Mouse (Mus musculus): ENCODE results near the gene Taar7d. TPM values are rescaled to one million over a fixed set of nuclear protein-coding genes. Genes with fewer than 3 reads are reported as not detected.

Gene Taar7d
- polyA plus RNA-seq (2015; fragmentation: Nextera tagmentation; extraction: Ambion mirVana) = not detected in 2 replicates

- no peak within 1 kb of the TSS for H3K4me2 ChIP-seq (ENCODE audit: low read depth, low read length)
- no peaks in the 10 kb centered on the region for H3K36me3 ChIP-seq (ENCODE audit: control insufficient read depth, insufficient read depth, low read length)
- no peak within 1 kb of the TSS for H3K27ac ChIP-seq (ENCODE audit: low read length)
- H3K4me1 ChIP-seq (ENCODE audit: control insufficient read depth, insufficient read depth, low read length) = no peaks in the 10 kb centered on the region
- H3K9me3 ChIP-seq (replicated peaks; ENCODE audit: control insufficient read depth, low read length) = no peaks in the 10 kb centered on the region
- no peak within 1 kb of the TSS for H3K4me3 ChIP-seq (replicated peaks; ENCODE audit: low read length)
- no peaks in the 10 kb centered on the region for H3K27me3 ChIP-seq (ENCODE audit: control insufficient read depth, insufficient read depth, low read length)
- H3K9ac ChIP-seq (ENCODE audit: low read length) = no peak within 1 kb of the TSS
- ATAC-seq (ENCODE audit: insufficient read depth, low FRiP score) = no peak
Measured at GRCm38 (mm10) chr10:24026922-24027321, at the start of gene Taar7d. Taar7d (plus strand) TSS chr10:24027222.

- Histone ChIP-seq H3K9me3 (replicated peaks; ENCODE audit: control insufficient read depth, low read length) (no peaks in the 10 kb centered on the region), H3K27ac (ENCODE audit: low read length) (no peak overlapping the region), H3K36me3 (ENCODE audit: control insufficient read depth, insufficient read depth, low read length) (no peaks in the 10 kb centered on the region), H3K4me2 (ENCODE audit: low read depth, low read length) (no peak overlapping the region), H3K9ac (ENCODE audit: low read length) (no peak overlapping the region), H3K4me3 (replicated peaks; ENCODE audit: low read length) (no peak overlapping the region), H3K4me1 (ENCODE audit: control insufficient read depth, insufficient read depth, low read length) (no peaks in the 10 kb centered on the region), H3K27me3 (ENCODE audit: control insufficient read depth, insufficient read depth, low read length) (no peaks in the 10 kb centered on the region)
- ATAC-seq (ENCODE audit: insufficient read depth, low FRiP score) = no peak
- WGBS = 48% methylated on average over 4 of the region's 4 CpGs
Measured at GRCm38 (mm10) chr10:23977958-23978357, 49.1 kb upstream of the Taar7d start.

GRCm38 (mm10) chr10:23978901-23979705 lies 47.9 kb upstream of the Taar7d start:
- Histone ChIP-seq H3K9ac (ENCODE audit: low read length) (no peak overlapping the region), H3K27me3 (ENCODE audit: control insufficient read depth, insufficient read depth, low read length) (no peaks in the 10 kb centered on the region), H3K27ac (ENCODE audit: low read length) (no peak overlapping the region), H3K36me3 (ENCODE audit: control insufficient read depth, insufficient read depth, low read length) (no peaks in the 10 kb centered on the region), H3K4me1 (ENCODE audit: control insufficient read depth, insufficient read depth, low read length) (no peaks in the 10 kb centered on the region), H3K4me2 (ENCODE audit: low read depth, low read length) (no peak overlapping the region), H3K4me3 (replicated peaks; ENCODE audit: low read length) (no peak overlapping the region), H3K9me3 (replicated peaks; ENCODE audit: control insufficient read depth, low read length) (no peaks in the 10 kb centered on the region)
- WGBS = 42% methylated on average over 16 of the region's 16 CpGs
- ATAC-seq (ENCODE audit: insufficient read depth, low FRiP score) = 0 out of 2 replicates have a peak, but pooled peaks have one; percentile 40

- no peaks in the 10 kb centered on the region for H3K9me3 ChIP-seq (replicated peaks; ENCODE audit: control insufficient read depth, low read length)
- 74% methylated on average over 8 of the region's 8 CpGs for WGBS
- H3K4me3 ChIP-seq (replicated peaks; ENCODE audit: low read length) = no peak within 1 kb of the TSS
- ATAC-seq (ENCODE audit: insufficient read depth, low FRiP score) = no peak
- no peaks in the 10 kb centered on the region for H3K4me1 ChIP-seq (ENCODE audit: control insufficient read depth, insufficient read depth, low read length)
- H3K9ac ChIP-seq (ENCODE audit: low read length) = no peak within 1 kb of the TSS
- no peak within 1 kb of the TSS for H3K27ac ChIP-seq (ENCODE audit: low read length)
- no peaks in the 10 kb centered on the region for H3K27me3 ChIP-seq (ENCODE audit: control insufficient read depth, insufficient read depth, low read length)
- no peaks in the 10 kb centered on the region for H3K36me3 ChIP-seq (ENCODE audit: control insufficient read depth, insufficient read depth, low read length)
- no peak within 1 kb of the TSS for H3K4me2 ChIP-seq (ENCODE audit: low read depth, low read length)
Measured at GRCm38 (mm10) chr10:23985546-23985945, 41.5 kb upstream of the Taar7d start, which contains the start of gene Taar6. Taar6 (minus strand) TSS chr10:23985646.

GRCm38 (mm10) chr10:23986419-23986818 lies 40.6 kb upstream of the Taar7d start:
- no peak overlapping the region for H3K4me3 ChIP-seq (replicated peaks; ENCODE audit: low read length)
- no peaks in the 10 kb centered on the region for H3K9me3 ChIP-seq (replicated peaks; ENCODE audit: control insufficient read depth, low read length)
- no peak for ATAC-seq (ENCODE audit: insufficient read depth, low FRiP score)
- no peaks in the 10 kb centered on the region for H3K27me3 ChIP-seq (ENCODE audit: control insufficient read depth, insufficient read depth, low read length)
- no peak overlapping the region for H3K4me2 ChIP-seq (ENCODE audit: low read depth, low read length)
- H3K4me1 ChIP-seq (ENCODE audit: control insufficient read depth, insufficient read depth, low read length) = no peaks in the 10 kb centered on the region
- no peaks in the 10 kb centered on the region for H3K36me3 ChIP-seq (ENCODE audit: control insufficient read depth, insufficient read depth, low read length)
- no peak overlapping the region for H3K27ac ChIP-seq (ENCODE audit: low read length)
- WGBS = 78% methylated on average over 5 of the region's 5 CpGs
- H3K9ac ChIP-seq (ENCODE audit: low read length) = no peak overlapping the region

GRCm38 (mm10) chr10:23993381-23993780 lies 33.6 kb upstream of the Taar7d start, which contains the start of gene Taar7a:
Taar7a (minus strand) TSS chr10:23993481.
- WGBS = 89% methylated on average over 3 of the region's 3 CpGs
- no peaks in the 10 kb centered on the region for H3K4me1 ChIP-seq (ENCODE audit: control insufficient read depth, insufficient read depth, low read length)
- no peaks in the 10 kb centered on the region for H3K36me3 ChIP-seq (ENCODE audit: control insufficient read depth, insufficient read depth, low read length)
- H3K9me3 ChIP-seq (replicated peaks; ENCODE audit: control insufficient read depth, low read length) = no peaks in the 10 kb centered on the region
- H3K9ac ChIP-seq (ENCODE audit: low read length) = no peak within 1 kb of the TSS
- no peak within 1 kb of the TSS for H3K27ac ChIP-seq (ENCODE audit: low read length)
- H3K4me3 ChIP-seq (replicated peaks; ENCODE audit: low read length) = no peak within 1 kb of the TSS
- no peak within 1 kb of the TSS for H3K4me2 ChIP-seq (ENCODE audit: low read depth, low read length)
- no peak for ATAC-seq (ENCODE audit: insufficient read depth, low FRiP score)
- H3K27me3 ChIP-seq (ENCODE audit: control insufficient read depth, insufficient read depth, low read length) = no peaks in the 10 kb centered on the region

- no peak within 1 kb of the TSS for H3K4me2 ChIP-seq (ENCODE audit: low read depth, low read length)
- no peak for ATAC-seq (ENCODE audit: insufficient read depth, low FRiP score)
- no peak within 1 kb of the TSS for H3K27ac ChIP-seq (ENCODE audit: low read length)
- no peaks in the 10 kb centered on the region for H3K4me1 ChIP-seq (ENCODE audit: control insufficient read depth, insufficient read depth, low read length)
- no peaks in the 10 kb centered on the region for H3K27me3 ChIP-seq (ENCODE audit: control insufficient read depth, insufficient read depth, low read length)
- no peak within 1 kb of the TSS for H3K9ac ChIP-seq (ENCODE audit: low read length)
- H3K36me3 ChIP-seq (ENCODE audit: control insufficient read depth, insufficient read depth, low read length) = no peaks in the 10 kb centered on the region
- no peak within 1 kb of the TSS for H3K4me3 ChIP-seq (replicated peaks; ENCODE audit: low read length)
- H3K9me3 ChIP-seq (replicated peaks; ENCODE audit: control insufficient read depth, low read length) = no peaks in the 10 kb centered on the region
- WGBS = 57% methylated on average over 1 of the region's 1 CpGs
Measured at GRCm38 (mm10) chr10:23999639-24000038, 27.4 kb upstream of the Taar7d start, which contains the start of gene Taar7b. Taar7b (plus strand) TSS chr10:23999939.

- no peaks in the 10 kb centered on the region for H3K27me3 ChIP-seq (ENCODE audit: control insufficient read depth, insufficient read depth, low read length)
- no peak overlapping the region for H3K9ac ChIP-seq (ENCODE audit: low read length)
- no peaks in the 10 kb centered on the region for H3K9me3 ChIP-seq (replicated peaks; ENCODE audit: control insufficient read depth, low read length)
- H3K4me1 ChIP-seq (ENCODE audit: control insufficient read depth, insufficient read depth, low read length) = no peaks in the 10 kb centered on the region
- no peak overlapping the region for H3K4me3 ChIP-seq (replicated peaks; ENCODE audit: low read length)
- WGBS = 67% methylated on average over 1 of the region's 1 CpGs
- H3K27ac ChIP-seq (ENCODE audit: low read length) = no peak overlapping the region
- no peak overlapping the region for H3K4me2 ChIP-seq (ENCODE audit: low read depth, low read length)
- H3K36me3 ChIP-seq (ENCODE audit: control insufficient read depth, insufficient read depth, low read length) = no peaks in the 10 kb centered on the region
- no peak for ATAC-seq (ENCODE audit: insufficient read depth, low FRiP score)
Measured at GRCm38 (mm10) chr10:24006442-24006841, 20.6 kb upstream of the Taar7d start.

- no peaks in the 10 kb centered on the region for H3K36me3 ChIP-seq (ENCODE audit: control insufficient read depth, insufficient read depth, low read length)
- no peak overlapping the region for H3K4me3 ChIP-seq (replicated peaks; ENCODE audit: low read length)
- no peak overlapping the region for H3K27ac ChIP-seq (ENCODE audit: low read length)
- H3K9me3 ChIP-seq (replicated peaks; ENCODE audit: control insufficient read depth, low read length) = no peaks in the 10 kb centered on the region
- no peaks in the 10 kb centered on the region for H3K4me1 ChIP-seq (ENCODE audit: control insufficient read depth, insufficient read depth, low read length)
- 27% methylated on average over 2 of the region's 2 CpGs for WGBS
- no peak overlapping the region for H3K9ac ChIP-seq (ENCODE audit: low read length)
- H3K27me3 ChIP-seq (ENCODE audit: control insufficient read depth, insufficient read depth, low read length) = no peaks in the 10 kb centered on the region
- ATAC-seq (ENCODE audit: insufficient read depth, low FRiP score) = no peak
- no peak overlapping the region for H3K4me2 ChIP-seq (ENCODE audit: low read depth, low read length)
Measured at GRCm38 (mm10) chr10:24007034-24007433, 20.0 kb upstream of the Taar7d start.
